Mouse (Mus musculus): ENCODE data around the gene Galc.

DNA sequence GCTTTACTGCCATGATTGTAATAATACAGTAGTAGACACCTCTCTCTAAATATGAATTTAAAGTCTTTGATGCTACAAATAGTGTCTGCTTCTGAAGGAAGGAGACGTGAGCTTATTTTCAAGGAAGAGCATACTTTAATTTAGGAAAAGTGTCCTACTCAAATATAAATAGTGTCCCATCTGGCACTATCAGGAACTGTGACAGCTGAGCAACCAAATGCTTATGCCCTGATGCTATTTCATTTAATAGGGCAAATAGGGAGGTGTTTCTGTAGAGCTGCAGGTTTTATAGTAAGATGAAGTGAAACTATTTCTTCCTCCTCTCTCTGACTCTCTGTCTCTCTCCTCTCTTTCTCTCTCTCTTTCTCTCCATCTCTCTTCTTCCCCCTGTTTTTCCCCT is 69.1 kb downstream of the Galc start:
- TF ChIP-seq CTCF (IDR thresholded peaks at IDR 0.05; ENCODE audit: borderline replicate concordance, insufficient read depth, low read depth, low read length): no peak
- no peak for TF ChIP-seq POLR2A (IDR thresholded peaks at IDR 0.05; ENCODE audit: borderline replicate concordance, insufficient read depth, low read length)

All from cerebellum, adult 2 months (tissue).